Mouse (Mus musculus) retina, postnatal 1 day (tissue): ENCODE results near the gene Ranbp10.
A peak's percentile ranks its signal among the peaks of the same experiment; 100 is the strongest.
"Not testable (repeated sequence)": the region's sequence is repeated elsewhere in the genome, so short reads cannot be mapped to it uniquely, and the experiment has no call there.

Experiments
- DNase-seq: peaks from one replicate; pipeline ENCODE4 v3.0.0-alpha.2; 2012

Gene Ranbp10

DNA sequence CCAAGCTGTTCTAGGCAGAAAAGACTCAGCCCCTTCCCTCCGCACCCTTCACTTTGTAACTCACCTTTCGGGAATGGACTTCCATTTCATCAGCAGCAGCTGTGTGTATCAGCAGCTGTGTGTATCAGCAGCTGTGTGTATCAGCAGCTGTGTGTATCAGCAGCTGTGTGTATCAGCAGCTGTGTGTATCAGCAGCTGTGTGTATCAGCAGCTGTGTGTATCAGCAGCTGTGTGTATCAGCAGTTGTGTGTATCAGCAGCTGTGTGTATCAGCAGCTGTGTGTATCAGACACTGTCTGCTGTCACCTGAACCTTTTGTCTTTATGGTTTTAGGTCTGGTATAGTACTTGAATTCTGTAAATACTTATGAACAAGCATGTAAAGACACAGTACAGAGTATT lies 6.6 kb upstream of the Ranbp10 start:
- not testable (repeated sequence) for DNase-seq

DNA sequence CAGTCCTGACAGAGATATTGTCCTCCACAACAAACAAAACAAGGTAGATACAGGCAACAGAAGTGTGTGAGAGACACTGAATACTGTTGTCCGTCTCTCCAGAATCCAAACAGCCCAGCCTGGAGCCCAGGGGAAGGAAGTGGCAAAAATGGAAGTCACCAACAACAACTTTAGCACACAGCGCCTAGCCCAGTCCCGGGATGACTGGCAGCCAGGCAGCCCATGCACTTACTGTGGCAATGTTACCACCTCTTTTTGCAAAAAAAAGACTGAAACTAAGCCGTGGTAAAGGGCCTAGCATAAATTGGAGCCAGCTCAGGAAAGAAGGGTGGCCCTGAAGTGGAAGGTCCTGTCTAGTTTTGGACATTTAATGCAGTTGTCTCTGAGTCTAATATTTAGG lies 771 bp downstream of the Ranbp10 start:
- no peak for DNase-seq

DNA sequence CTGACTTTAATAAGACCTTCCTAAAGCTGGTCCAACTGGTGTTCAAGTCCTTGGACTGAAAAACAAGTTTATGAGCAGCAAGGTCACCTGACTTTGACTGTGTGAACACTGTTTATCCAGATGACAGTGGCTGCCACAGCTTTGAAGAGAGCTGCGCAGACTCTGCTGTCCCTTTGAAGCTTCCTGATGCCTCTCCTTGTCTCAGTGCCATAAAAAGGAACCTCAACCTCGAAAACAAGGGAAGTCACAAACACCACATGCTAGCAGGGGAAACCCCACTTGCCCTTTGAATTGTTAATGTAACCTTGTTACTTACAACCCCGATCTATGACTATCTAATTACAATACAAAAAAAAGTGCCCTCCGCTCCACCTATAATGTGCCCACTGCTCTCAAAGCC lies 1.6 kb downstream of the Ranbp10 start:
- no peak for DNase-seq

DNA sequence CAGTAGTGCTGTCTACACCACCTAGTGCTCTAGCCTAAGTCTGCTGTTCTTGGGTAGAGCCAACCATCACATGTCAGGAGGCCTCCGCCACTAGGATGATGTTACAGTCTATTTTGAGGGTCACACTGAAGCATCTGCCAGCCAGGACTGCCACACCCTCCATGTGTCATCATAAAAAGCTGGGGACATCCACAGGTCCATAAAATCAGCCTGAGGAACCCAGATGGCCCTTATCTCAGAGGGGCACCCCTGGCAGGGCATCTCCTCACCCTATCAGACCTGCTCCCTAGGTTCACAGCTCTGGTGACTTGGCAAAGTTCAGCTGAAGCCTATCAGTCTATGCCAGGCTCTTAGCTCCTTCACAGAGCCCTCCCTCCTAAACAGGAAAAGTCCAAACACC lies 6.2 kb downstream of the Ranbp10 start:
- DNase-seq = no peak

DNA sequence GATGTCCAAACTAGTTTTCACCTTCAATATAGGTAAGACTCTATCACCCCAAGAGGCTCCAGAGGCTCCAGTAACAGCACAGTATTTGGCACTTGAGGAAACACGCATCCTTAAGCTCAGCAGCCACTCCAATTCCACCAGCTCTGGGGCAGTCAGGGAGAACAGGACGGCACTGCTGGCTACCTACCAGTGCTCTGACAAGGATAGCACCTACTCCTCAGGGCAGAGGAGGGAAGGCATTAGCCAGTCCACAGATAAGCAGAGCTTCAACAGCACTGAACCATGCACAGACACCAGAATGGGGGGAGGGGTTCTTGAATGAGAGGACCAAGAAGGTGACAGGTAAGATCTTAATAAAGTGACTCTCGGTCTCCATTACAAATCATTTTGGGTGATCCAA lies 7.5 kb downstream of the Ranbp10 start:
- no peak for DNase-seq

DNA sequence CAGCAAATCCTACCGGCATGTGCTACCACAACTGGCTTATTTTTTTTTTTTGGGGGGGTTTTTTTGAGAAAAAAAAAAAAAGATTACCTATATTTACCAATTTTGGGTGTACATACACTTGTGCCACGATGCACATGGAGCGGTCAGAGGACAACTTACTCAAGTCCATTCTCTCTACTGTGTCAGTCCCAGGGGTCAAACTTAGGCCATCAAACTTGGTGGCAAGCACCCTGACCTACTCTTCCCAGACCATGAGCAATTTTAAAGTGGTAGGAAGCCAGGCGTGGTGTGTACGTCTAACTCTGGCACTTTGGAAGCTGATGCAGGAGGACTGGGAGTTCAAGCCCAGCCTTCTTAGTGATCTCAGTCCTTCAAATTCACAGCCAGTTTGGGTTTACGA lies 13.9 kb downstream of the Ranbp10 start:
- DNase-seq = no peak

DNA sequence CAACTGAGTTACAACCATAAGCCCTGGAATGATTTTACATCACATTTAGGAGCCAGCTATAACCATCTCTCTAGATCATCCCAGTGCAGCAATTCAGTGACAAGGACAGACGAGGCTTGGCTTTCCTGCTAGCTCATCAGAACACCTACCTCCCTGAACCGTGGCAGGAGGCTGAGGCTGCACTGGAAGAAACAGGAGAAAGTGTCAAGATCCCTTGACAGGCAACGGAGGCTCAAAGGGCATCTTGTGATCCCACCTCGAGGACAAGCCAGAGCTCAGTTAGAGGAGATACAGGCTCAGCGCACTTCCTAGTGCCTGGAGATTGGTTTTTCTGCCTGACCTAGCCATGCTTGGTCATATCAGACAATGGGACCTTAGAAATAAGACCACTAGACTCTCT lies 14.6 kb downstream of the Ranbp10 start:
- no peak for DNase-seq

DNA sequence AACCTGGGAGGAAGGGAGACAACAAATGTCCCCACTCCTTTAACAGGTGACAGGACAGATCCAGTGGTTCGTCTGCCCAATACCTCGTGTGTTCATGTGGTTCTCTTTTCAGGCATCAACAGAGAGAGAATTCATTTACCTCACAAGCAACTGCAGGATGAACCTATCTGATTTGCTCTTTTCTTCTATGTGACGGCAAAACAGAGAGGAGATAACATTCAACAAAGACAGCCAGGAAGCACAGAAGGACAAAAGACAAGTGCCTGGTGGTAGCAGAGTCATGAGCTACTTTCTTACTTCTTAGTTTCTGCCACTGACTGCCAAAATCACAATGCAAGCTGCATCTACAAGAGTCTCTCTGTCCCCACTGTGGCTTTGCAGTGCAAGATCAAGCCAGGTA lies 15.6 kb downstream of the Ranbp10 start:
- DNase-seq = no peak

DNA sequence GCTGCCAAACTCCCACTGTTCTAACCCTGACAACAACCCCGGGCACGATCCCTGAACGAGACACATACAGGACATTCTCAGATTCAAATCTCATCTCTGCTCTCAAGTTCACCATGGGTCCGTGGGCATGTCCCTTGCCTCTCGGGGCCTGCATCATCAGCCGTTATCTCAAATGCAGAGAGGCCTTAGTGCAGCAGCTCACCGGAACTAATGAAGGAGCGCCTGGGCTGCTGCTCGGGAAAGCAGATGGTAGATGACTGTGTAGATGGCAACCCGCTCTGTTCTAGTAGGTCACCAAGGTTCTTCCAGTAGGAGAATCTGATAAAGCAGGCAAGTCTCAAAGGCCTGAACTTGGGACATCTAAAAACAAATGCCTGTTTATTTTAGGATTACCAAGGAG lies 16.1 kb downstream of the Ranbp10 start:
- no peak for DNase-seq

DNA sequence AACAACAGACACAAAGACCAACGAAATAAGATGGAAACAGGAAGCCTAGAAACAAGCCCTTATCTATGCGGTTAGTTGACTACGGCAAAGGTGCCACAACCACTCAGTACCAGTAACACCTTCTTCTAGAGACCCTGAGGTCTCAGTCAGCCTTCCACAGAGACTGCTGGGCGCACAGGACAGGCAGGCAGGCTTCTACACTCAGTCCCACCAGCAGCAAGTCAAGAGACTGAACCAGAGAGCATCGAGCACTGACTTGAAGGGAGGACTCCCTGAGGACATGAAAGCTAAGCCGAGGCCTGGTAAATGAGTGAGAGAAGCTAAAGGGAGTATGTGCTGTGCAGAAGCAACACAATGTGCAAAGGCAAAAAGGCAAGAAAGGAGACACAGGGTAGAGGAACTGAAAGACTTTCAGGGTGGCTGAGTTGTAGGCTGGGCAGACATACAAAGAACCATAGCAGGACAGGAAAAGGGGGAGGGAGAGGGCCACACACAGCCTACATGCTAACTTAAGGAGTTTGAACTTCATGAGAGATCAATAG lies 16.8 kb downstream of the Ranbp10 start:
- DNase-seq = no peak

DNA sequence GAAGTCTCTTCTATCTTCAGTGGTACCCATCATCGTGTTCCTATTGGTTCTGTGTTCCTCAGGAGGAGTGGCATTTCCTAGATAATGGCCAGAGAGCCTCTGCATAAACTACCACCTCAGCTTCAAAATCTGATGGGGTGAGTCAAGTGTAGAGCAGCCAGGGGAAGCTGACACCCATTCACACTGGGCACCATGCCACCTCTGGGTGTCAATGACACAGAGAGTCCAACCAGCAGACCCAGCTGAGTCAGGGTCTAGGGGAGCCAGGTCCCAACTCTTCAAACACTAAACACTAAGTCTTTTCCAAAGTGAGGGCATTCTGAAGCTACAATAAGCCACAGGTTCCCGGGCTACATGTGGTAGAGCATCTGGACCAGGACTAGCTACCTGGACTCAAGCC lies 18.7 kb downstream of the Ranbp10 start:
- no peak for DNase-seq

DNA sequence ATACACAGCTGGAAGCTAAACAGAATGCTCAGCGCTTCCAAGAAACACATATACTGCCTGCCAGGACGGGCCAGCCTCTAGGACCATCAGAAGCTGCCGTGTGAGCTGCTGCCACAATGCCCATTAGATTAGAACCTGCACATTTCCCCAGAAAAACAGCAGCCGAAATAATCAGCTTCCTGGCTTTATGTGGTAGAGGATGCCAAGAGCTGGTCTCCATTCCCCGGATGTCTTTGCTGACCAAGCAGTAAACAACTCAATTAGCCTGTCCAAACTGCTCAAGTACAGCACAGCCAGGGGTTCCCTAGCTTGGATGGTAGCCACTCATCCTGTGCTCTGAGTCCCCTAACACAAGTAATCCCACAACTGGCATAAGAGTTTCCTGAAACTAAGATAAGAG lies 19.4 kb downstream of the Ranbp10 start:
- no peak for DNase-seq

DNA sequence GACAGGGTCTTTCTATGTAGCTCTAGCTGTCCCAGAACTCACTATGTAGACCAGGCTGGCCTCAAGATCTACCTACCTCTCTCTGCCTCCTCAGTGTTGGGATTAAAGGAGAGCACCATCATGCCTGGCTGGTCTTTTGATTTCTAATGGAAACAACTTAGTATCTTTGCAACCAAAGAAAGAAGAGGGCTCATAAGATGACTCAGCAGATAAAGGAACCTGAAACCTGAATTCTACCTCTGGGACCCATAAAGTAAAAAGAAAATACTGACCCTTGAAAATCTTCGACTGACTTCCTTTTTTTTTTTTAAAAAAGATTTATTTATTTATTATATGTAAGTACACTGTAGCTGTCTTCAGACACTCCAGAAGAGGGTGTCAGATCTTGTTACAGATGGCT lies 21.2 kb downstream of the Ranbp10 start:
- no peak for DNase-seq

DNA sequence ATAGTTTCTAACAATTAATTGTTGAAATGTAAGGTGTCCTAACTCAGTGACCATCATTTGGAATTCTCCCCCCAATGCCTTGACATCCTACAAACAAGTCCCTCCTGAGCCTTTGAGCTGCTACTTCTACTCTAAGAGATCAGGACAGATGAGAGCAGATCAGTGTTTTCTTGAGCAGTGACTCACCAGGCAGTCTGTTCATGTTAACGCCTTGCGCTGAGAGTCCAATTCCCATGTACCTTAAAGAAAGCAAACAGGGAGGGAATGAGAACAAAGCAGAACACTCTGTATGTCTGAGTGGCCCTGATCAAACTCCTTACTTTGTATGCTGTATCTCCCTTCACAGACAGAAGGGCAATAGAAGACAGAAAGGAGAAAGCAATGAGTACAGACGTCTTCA lies 21.8 kb downstream of the Ranbp10 start:
- DNase-seq = no peak

DNA sequence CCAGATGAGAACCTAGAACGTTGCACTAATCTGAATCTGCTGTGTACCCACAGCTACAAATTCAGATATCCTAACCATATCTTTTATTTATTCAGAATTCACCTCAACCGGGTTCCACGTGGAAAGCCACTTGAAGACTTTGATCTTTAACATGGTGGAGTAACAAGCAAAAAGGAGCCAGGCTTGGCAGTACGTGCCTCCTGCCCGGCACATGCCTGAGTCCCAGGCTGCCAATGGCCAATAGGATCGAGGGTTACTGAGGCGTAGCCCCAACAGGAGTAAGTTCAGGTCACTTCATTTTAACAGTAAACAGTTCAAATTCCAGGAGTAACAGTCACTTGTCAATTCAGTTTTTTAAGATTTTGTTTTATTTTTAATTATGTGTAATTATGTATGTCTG lies 22.4 kb downstream of the Ranbp10 start:
- DNase-seq = no peak

DNA sequence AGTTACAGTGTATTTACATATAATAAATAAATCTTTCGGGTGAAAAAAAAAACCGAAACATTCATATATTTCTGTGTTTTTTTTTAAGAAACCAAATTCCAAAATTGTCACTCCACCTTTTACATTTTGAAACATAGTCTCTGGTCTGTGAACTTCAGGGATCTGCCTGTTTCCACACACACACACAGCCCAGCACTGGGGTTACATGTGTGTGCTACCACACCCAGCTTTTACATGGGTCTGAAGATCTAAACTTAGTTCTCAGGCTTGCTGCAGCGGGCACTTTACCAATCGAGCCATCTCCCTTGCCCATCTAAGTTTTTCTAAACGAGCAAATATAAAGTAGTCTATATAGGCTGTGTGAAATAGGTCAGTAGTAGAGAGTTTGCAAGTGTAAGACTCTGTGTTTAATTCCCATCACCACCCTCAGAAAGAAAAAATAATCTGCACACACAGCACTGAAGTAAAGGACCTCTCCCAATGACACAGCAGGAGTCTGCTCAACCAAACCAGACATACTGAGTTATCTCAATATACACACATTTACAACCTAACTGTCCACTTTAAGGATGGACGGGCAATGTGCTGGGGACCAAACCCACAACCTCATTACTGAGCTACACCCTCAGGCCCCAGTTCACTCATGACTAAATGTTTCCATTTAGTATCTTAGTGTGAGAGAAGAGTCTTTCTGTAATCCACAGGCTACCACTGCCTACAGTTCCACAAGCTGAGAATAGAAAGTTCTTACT lies 25.8 kb downstream of the Ranbp10 start:
- DNase-seq = no peak

DNA sequence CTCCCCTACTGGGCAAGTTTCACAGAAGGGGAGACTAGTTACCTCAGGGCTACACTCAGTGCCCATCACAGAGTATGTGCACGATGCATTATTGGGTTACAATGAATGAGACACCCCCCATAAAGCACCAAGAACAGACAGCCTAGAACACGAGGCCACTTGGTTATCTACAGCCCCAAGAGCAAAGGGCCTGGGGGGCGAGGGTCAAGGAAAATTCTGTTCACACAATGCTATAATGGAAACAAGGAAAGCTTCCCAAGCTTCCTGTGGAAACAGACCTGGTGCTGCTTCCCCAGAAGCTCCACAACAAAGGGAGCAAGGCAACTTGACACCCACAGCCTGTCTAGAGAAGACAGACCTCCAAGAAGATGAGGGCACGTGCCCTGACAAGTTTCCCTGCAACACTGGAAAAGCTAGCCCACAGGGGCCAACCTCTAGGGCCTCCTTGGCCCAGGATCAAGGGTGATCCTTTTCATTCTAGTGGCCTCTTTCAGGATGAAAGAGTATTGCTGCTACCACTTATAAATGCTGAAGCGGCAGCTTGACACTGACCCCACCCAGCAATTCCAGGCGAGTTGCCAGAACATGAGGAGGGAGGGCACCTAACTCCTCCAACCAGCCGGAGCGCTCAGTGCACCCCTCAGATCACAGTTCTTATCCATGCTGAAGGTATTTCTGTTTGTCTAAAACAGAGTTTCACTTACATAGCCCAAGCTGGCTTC lies 27.9 kb downstream of the Ranbp10 start:
- peak; percentile 56 for DNase-seq

DNA sequence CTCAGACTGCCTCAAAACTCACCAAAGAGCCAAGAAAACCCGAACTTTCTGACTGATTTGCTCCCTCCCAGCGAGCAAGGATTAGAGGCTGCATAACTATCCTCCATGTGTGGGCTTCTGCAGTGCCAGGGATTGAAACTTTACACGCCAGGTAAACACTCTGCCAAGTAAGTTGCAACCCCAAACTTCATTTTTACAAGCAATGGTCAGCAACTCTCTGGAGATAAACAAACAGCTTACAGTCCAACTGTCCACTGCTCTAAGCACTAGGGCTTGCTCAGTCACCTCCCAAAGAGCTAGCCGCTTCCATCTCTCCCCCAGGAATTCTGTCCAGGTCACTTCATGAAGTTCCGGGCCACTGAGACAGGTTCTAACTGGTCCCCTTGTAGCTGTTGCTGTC lies 28.7 kb downstream of the Ranbp10 start:
- DNase-seq = no peak

DNA sequence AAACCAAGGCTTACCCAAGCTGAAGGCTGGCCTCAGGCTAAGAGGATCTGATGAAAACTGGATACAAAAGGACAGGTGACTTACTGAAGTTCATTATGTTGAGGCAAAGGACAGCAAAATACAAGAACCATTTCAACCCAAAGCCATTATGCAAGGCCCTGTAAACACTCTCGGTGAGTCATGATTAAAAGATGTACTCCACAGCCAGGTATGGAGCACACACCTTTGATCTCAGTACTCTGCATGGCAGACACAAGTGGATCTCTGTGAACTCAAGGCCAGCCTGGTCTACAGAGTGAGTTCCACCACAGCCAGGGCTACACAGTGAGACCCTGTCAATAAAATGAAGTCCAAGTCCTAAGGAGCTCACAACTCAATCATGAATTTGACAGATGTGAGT lies 31.4 kb downstream of the Ranbp10 start:
- DNase-seq = no peak

DNA sequence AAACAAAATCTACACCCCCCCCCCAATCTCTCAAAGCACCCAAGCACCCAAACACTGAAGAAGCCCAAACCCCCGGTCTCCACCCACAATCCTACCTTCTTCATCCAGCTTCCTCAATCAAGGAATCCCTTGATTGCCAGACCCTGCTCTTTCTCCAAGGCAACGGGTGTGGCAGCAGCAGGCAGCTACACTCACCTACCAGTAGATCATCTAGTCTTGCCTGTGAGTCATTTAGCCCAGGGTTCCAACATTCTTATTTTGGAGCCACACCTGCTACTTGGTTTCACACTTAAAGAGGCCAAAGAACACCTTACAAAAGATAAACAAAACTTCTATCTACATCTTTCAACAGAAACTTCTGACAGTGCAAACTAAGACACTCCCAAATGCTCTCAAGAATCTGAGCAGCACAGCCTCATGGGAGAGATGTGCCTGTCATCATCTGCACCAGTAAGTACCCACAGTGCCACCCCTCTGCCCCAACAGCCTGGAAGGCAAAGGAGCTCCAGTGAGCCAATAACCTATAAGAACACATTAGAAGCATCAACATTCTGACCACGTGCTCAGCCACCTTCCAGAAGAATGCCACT lies 33.0 kb downstream of the Ranbp10 start:
- no peak for DNase-seq

DNA sequence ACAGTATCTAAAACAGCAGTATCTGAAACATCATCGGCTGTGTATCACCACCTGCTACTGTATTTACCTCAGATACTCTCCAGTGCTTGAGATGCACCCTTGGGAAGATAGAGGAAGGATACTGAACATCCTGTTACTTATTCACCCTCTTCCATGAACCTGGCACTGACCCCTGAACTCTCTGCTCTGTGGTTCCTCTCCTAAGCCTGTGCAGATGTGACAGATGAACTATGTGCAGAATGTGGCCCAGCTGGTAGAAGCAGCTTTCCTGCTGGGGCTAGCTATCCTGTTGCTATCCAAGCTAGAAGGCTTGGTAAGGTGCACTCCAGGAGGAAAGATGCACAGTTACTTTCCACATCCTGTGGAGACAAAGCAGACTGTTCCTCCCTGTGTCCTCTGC lies 33.8 kb downstream of the Ranbp10 start:
- no peak for DNase-seq

DNA sequence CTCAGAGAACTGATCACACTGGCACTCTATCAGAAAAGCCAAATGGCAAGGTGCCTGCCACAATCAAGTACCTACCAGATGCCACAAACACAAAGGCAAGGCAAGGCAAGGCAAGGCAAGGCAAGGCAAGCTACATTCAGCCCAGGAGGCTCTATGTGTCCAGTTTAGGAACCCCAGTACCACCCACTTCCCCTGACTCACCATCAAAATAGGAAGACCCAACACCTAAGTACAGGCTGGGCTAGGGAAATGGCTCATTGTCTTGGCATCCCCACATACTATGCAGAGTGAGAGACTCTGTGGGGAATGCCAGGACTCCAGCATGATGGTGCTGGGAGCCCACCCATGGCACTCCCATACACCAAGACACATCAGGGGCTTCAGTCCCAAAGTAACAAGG lies 37.5 kb downstream of the Ranbp10 start:
- DNase-seq = no peak

DNA sequence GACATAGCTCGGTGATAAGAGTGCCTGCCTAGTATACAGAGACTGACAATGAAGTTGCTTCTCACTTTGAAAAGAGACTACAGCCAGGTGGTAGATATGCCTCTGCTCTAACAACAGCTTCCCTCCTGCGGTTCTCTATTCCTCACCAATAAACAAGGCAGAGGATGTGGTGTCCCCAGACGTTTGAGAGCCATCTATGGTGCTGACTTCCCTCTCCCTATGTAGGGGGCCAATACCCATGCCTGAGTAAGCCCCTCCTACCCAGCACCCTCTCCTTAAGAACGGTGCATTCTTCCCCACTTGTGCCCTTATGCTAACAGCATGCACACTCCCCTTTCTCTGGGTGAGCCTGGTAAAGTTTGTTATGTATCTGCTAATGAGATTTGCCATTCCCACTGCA lies 38.2 kb downstream of the Ranbp10 start:
- no peak for DNase-seq

DNA sequence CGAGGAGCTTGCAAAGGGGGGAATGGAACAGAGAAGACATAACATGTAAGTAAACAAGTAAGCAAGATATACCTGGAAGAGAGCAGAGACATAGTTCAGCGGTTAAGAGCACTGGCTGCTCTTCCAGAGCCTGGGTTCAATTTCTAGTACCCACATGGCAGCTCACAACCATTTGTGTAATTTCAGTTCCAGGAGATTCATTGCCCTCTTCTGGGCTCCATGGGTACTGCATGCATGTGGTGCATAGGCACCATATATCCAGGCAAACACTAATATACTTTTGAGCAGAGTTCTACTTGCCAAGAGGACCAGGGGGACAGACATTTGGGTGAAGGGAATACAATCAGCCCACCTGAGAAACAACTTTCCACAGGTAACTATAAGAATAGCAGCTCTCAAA lies 38.9 kb downstream of the Ranbp10 start:
- peak; percentile 64 for DNase-seq
